Mouse (Mus musculus) brain, embryonic 14.5 days (tissue): ENCODE measurements around the gene Slc22a22. TPM values are rescaled to one million over a fixed set of nuclear protein-coding genes. Genes with fewer than 3 reads are reported as not detected.
A peak's percentile ranks its signal among the peaks of the same experiment; 100 is the strongest.

Experiments used
- DNase-seq: peaks from one replicate; pipeline ENCODE4 v3.0.0-alpha.2; 2011; ENCODE audit warnings: low read depth
- CTCF ChIP-seq: fragments of 200-500 bp; IDR thresholded peaks from 2 replicates; pipeline ENCODE4 v1.5.1; 2012; ENCODE audit warnings: inconsistent platforms, mild to moderate bottlenecking, moderate library complexity, borderline replicate concordance; ENCODE audit not compliant: insufficient read depth, insufficient read length; ENCODE audit errors: extremely low read depth
- POLR2A ChIP-seq: fragments of 200-500 bp; IDR thresholded peaks from 2 replicates; pipeline ENCODE4 v1.6.1; 2012; ENCODE audit warnings: mild to moderate bottlenecking, inconsistent platforms, borderline replicate concordance; ENCODE audit not compliant: poor library complexity, insufficient read depth, insufficient read length, severe bottlenecking; ENCODE audit errors: extremely low read depth
- polyA plus RNA-seq: library from polyadenylated mRNA; depleted of rRNA; stranded (reverse); fragments of >200 nt; gene quantifications from 2 replicates; pipeline ENCODE4 v1.2.3, GENCODE M21; 2012

The Slc22a22 gene
- polyA plus RNA-seq, 1 experiment = not detected

- TF ChIP-seq CTCF (no peak), POLR2A (no peak)
- peak; percentile 9 for DNase-seq
These were observed 5.8 kb downstream of the Slc22a22 start for GRCm38 (mm10) chr15:57471648-57472047.

GRCm38 (mm10) chr15:57465996-57466395, 11.4 kb downstream of the Slc22a22 start:
- DNase-seq = no peak
- no peak for TF ChIP-seq POLR2A
- no peak for TF ChIP-seq CTCF

GRCm38 (mm10) chr15:57465061-57465460, 12.4 kb downstream of the Slc22a22 start:
- TF ChIP-seq CTCF (no peak), POLR2A (no peak)
- DNase-seq = no peak

- TF ChIP-seq CTCF (no peak), POLR2A (no peak)
- peak; percentile 57 for DNase-seq
These were observed 13.4 kb downstream of the Slc22a22 start for GRCm38 (mm10) chr15:57464066-57464465.

- TF ChIP-seq CTCF = no peak
- TF ChIP-seq POLR2A = no peak
- DNase-seq = peak; percentile 59
These were observed 16.1 kb downstream of the Slc22a22 start for GRCm38 (mm10) chr15:57461284-57461683.

GRCm38 (mm10) chr15:57457374-57457773, 20.1 kb downstream of the Slc22a22 start:
- peak; percentile 33 for DNase-seq
- TF ChIP-seq CTCF (no peak), POLR2A (no peak)

- TF ChIP-seq CTCF (no peak), POLR2A (no peak)
- DNase-seq = no peak
These were observed 42.6 kb downstream of the Slc22a22 start for GRCm38 (mm10) chr15:57434710-57435404.

- TF ChIP-seq POLR2A (no peak), CTCF (peak; percentile 53; the same call in 1 of the 2 replicates)
These were observed 68.9 kb downstream of the Slc22a22 start for GRCm38 (mm10) chr15:57408498-57408897.

GRCm38 (mm10) chr15:57398439-57399148, 78.8 kb downstream of the Slc22a22 start:
- TF ChIP-seq POLR2A (no peak), CTCF (no peak)
- DNase-seq = no peak

More at GRCm38 (mm10) chr15:57408498-57408897, 68.9 kb downstream of the Slc22a22 start:
- peak; percentile 70 for DNase-seq

- no peak for TF ChIP-seq CTCF
- TF ChIP-seq POLR2A = no peak
- DNase-seq = no peak
These were observed 83.4 kb downstream of the Slc22a22 start for GRCm38 (mm10) chr15:57394053-57394452.

GRCm38 (mm10) chr15:57380381-57380780, 97.0 kb downstream of the Slc22a22 start:
- no peak for DNase-seq
- TF ChIP-seq POLR2A (no peak), CTCF (no peak)
